Mouse (Mus musculus): ENCODE data around the gene Gm10251.
A peak's percentile ranks its signal among the peaks of the same experiment; 100 is the strongest.
"Not testable (repeated sequence)": the region's sequence is repeated elsewhere in the genome, so short reads cannot be mapped to it uniquely, and the experiment has no call there.

Gene Gm10251

DNA sequence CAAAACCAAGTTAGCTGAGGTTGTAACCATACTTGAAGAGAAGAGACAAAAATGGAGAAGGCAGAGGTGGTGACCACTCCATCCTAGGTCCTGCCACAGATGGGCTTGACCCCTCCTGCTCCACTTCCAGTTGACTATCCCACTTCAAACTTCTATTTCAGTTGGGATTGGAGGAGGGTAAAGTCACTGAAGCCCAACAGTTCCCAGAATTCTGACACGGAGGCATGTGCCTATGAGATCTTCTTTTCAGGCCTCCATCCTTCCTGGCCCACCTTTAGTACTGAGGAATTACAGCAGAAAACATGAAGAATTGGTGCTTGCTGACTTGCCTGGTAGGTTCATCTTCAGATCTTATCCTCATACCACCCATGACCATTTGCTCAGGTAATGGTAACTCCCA is at the start of gene Gm10251:
TSS of gene Gm10251 (minus strand) at position 101 of the 400 bp plus-strand sequence.
- DNase-seq: not testable (repeated sequence)

- not testable (repeated sequence) for DNase-seq
These were observed 36.2 kb upstream of the Gm10251 start, which contains the start of gene Gm8050 for GRCm38 (mm10) chr14:6720151-6720550. Gene Gm8050, minus strand, starts transcription at chr14:6720251.

GRCm38 (mm10) chr14:6622318-6622717 is 61.7 kb downstream of the Gm10251 start, which contains the start of gene Gm3460:
Gene Gm3460, minus strand, starts transcription at chr14:6622418.
- not testable (repeated sequence) for DNase-seq

GRCm38 (mm10) chr14:6606436-6606835 is 77.5 kb downstream of the Gm10251 start:
- not testable (repeated sequence) for DNase-seq

- DNase-seq: not testable (repeated sequence)
These were observed 79.0 kb downstream of the Gm10251 start for GRCm38 (mm10) chr14:6605004-6605403.

DNA sequence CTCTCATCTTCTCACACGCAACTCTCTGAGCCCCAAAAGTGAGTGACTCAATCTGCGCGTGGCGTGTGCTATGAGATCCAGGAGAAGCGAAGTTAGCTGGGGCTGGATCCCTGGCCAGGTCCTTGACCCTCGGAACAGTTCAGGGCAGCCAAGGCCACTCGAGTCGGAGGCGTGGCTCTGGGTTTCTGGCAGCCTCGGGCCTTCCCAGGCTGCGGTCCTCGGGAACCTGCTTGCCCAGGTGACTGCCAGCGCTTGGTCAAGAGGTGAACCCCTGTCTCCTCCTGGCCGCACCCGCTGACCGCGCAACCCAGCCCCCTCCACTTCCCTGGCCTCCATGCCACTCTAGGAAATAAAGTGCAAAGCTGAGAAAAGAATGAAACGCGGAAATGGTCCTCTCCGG is 79.4 kb downstream of the Gm10251 start:
- peak; percentile 6 to 28 for DNase-seq

GRCm38 (mm10) chr14:6590513-6590912 is 93.5 kb downstream of the Gm10251 start, which contains the start of gene Gm3629:
Gene Gm3629, minus strand, starts transcription at chr14:6590613.
- not testable (repeated sequence) for DNase-seq
